Mouse (Mus musculus) 416B (cell line): ENCODE data around the gene Arhgef6.

Source experiments
- DNase-seq: peaks from one replicate; pipeline ENCODE4 v3.0.0; 2011; ENCODE audit warnings: low read depth

Gene Arhgef6

DNA sequence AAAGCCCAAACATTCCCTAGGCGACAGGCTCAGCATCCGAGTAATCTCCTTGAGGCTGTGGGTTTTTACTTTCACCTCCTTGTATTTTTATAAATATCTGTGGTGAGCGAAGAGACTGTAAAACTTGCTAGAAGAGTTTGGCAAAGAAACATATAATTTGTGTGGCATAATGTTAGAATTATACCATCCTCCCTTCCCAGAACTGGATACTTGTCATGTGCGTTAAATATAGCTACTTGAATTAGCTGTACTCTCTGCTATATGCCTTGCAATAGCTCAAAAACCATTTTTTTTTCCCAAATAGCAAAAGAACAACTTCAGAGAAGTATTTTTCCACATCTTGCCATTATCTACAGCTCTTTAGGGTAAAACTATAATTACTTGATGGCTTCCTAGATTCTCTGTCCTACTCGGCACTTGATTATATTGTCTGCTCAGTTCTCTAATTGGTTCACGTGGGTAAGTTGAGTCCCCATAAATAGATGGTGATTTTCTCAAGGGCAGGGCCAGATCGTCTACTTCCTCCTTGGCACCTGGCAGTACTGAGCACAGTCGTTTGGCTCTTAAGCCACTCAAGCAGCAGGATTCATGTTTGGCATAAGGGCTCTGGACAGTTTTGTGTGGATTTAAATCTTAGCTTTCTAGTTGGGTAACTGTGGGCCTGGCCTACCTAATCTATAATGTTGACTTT lies 35.2 kb downstream of the Arhgef6 start:
- no peak for DNase-seq

DNA sequence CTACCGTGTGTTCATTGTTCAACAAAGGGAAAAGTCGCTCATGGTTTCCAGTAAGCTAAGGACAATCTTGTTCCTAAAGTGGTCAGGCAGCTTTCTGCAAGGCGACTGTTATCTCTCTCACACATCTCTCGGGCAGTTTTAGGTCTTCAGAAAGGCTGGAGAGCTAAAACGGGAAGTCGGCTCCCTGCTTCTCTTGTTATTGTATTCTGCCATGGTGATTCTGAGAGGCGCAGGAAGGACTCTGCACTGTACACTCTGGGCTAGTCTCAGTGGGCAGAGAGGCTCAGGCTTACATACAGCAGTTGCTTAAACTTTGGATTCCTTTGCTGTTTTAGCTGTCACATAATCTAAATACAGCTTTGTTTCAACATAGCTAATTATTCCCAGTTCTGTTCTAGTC lies 39.6 kb downstream of the Arhgef6 start:
- DNase-seq, result no peak

DNA sequence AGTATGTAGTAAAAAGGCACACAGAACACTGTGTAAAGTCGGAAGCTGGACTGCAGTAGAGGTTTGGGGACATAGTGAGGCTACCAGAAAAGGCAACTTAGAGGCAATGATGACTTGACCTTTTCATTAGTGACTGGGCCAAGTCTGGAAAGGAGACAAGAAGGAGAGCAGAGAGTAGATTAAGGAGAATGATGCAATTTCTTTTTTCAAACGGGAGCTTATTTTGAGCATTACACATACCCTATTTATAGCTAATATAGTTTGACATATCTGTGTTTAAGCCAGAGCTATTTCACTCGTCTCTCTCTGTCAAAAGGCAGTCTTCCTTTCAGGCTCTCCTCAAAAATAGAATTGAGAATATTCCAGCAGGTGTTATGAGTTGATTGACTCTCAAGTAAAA lies 50.1 kb downstream of the Arhgef6 start:
- no peak for DNase-seq

DNA sequence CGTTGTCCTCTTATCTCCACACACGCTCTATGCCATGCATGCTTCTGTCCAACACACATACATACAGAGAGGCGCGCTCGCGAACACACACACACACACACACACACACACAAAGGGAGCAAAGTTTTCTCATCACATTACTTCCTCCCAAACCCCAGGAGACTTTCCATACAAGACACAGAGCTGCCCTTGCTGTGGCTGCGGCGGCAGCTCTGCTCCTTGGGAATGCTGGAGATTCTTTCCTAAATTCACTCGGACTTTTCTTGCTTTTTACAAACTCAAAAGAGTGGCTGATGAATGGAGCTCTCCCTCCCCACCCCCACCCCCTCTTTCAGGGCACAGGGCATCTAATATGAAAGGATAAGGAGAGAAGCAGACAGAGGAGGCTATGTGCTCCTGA lies 52.2 kb downstream of the Arhgef6 start:
- no peak for DNase-seq

DNA sequence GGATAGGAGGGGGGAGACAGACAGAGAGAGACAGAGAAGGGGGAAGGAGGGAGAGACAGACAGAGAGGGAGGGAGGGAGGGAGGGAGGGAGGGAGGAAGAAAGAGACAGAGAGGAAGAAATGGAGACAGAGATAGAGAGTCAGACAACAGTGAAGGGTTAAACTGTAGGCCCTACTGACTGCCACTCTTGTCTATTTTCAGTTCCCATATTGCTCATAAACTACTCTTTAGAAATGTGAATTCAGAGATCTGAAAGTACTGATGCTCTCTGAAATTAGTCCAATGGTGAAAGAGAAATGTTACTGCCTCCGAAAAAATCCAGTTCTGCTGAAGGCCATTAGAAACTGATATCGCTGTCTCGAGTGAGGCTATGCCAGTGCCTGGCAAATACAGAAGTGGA lies 56.3 kb downstream of the Arhgef6 start:
- DNase-seq, result no peak

DNA sequence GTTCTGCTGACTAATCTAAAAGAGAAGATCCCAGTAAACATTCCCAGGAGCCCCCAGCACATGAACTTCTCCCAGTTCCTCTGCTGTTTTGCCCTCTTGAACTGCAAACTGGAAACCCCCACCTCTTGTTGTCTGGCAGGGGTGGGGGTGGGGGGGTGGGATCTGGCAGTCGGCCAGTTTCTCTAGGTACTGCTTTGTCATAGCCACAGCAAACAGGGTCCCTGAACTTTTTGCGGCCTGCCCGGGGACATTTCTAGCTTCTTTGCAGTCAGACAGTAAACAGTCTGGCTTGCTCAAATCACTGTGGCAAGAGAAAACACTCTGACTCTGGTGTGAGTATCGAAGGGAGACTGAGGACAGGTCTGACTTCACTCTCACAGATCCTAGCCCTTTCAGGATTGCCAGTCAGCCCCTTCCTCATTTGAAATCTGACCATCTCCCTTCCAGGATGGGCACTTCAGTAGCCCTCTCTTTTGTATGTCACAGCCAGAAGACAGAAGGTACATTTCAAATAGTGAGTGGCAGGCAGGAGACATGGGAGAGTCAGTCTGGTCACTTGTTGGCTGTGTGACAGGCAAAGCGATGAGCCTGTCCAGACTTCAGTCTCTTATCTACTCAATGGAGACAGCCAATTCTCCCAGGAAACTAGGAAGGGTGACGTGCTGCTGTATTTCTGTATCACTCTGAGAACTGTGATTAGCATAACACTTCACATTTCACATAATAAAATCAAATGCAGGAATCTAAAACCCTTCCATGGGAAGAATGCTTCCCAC lies 60.8 kb downstream of the Arhgef6 start:
- DNase-seq, result no peak

DNA sequence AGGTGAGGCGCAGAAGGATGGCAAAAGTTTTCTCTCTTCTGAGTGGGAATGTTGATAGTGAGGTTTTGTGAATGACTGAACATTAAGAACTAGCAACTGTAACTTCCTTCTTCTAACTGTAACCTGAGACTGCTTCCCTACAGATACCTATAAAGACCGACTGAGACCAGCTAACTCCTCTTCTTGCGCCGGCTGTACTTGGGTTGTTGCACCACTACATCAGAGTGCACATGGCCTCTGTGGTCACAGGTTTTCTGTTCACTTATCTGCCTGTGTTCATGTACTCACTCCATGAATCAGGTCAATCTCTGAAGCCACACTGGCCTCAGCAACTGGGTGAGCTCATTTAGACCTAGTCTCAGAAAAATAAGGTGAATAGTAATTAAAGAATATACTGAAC lies 75.0 kb downstream of the Arhgef6 start:
- peak; percentile 51 for DNase-seq

DNA sequence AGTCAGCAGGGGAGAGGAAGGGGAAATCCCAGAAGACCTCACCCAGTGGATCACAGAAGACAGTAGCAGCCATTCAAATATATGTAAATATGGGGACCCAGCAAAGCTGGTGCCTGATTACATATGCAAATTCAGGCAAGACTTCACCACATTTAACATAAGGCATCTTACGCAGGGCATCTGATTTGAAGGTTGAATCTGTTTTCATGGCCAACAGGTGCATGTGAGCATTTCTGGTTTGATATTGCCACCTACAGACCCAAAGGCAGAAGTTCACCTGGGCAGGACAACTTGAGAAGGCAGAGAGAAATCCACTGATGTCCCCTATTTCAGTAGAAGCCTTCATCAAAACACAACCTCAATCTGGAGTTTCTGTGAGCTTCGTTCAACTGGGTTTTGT lies 77.8 kb downstream of the Arhgef6 start:
- DNase-seq, result peak; percentile 18

DNA sequence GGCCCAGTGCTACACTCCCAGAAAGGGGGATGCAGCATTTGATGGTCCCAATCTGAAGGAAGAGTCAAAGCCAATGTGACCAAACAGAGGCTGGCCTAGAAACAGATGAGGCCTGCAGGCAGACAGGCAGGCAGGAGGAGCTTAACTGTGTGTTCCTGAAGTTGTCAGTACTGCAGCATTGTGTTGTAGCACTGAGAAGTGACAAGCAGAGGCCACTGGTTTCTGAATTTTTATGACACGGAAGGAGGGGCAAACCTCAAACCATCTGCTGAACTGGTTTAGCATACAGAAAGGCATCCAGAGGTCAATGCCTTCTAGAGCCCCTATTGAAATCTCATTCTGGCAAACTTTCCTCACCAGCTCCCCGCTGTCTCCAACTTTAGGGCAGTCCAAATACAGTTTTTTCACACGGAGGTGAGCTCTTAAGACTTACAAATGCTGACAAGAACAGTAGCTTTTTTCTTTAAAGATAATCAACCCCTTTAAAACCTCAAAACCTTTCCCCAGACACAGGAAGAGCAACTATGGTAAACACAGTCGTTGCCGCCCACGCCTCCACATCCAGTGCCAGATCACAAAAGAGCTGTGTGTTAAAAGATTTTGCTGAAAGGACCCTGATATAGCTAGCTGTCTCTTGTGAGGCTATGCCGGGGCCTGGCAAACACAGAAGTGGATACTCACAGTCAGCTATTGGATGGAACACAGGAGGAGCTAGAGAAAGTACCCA lies 85.0 kb downstream of the Arhgef6 start:
- no peak for DNase-seq

DNA sequence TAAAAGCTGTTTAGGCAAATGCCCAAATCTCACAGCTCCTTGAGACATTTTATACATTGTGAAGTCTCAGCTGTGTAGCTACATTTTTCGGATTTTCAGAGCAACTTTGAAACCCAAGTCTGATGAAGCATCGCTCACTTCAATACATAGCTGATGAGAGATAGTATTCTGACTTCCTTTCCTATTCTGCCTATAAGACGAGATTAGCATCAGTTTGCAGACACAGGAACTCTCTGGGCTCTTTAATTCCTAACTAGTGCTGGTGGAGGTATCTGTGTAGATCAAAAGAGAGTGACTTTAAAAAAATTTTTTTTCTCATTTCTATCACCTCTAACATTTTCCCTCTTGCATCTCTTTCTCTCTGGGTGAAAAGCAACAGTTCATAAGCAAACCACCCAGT lies 100.0 kb downstream of the Arhgef6 start:
- DNase-seq, result no peak

DNA sequence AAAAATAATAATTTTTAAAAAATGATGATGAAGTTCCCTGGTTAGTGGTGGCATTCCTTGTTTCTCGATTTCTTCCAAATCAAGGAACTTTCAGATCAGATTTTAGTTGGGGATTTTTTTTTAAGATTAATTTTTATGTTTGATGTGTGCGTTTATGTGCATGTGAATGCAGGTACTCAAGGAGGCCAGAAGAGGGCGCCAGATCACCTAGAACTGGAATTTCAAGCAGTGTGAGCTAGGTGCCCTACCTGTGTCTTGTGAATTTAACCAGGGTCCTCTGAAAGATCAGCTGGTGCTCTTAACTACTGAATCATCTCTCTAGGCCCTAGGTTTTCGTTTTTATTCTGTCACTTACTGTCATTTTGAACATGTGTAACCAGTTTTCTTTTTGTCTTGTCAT lies 102.5 kb downstream of the Arhgef6 start:
- DNase-seq, result peak; percentile 20

DNA sequence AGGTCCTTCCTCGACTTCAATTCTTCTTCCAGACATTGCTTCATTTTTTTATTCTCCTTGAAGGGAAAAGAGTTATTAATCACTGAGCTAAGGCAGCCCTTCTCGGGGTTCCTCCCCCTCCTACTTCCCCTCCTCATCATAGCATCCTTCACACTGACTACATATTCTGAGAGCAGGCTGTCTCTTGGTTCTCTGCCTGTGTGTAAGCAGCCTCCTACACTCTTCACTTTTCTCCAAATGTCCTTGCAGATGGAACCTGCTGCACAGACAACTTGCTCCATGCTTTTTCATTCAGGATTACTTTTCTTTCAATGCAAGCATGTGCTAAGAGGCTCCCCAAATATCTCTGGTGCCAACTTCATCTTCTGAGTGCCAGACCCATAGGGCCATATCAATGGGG lies 104.9 kb downstream of the Arhgef6 start:
- DNase-seq, result no peak

DNA sequence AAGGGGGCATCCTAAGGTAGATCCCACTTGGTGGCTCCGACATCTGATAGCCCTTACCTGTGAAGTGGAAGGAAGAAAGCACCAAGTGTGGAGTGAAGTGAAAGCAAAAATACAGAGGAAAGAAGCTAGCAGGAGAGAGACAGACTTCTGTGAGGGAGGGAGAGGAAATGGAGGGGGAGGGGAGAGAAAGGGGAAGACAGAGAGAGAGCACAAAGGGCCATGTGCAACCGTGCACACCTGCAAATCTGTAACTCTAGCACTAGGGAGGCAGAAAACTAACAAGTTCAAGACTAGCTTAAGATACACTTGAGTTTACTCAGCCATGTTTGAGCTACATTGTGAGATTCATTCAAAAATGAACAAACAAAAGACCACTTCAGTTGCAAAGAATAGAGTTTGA lies 110.4 kb downstream of the Arhgef6 start:
- DNase-seq, result no peak

DNA sequence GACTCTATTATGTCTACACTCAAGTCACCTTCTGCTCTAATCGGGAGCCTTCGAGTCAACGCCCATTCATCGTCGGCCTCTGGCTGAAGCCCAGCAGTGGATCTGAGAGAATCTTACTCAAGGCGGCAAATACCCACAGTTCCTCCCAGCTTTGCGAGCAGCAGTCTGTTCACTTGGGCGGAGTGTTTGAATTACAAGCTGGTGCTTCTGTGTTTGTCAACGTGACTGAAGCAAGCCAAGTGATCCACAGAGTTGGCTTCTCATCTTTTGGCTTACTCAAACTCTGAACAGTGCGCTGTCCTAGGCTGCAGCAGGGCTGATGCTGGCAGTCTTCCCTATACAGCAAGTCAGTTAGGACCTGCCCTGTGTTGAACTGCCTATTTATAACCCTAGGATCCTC lies 115.2 kb downstream of the Arhgef6 start:
- DNase-seq, result no peak

DNA sequence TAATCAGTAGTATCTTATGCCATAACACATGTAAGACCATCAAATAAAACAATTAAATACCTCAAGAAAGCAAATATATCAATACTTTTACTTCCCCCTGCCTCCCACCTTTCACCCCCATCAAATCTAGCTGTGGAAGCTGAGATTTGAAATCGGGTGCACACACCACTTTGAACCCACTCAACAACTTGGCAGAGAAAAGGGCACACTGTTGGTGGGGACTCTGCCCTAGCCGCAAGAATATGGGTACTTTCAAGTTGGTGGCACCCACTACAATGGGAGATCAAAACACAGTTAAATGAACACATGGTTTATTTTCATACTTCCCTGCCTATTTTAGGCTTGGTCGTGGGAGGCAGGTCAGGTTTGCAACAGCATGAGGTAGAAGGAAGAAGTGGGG lies 116.6 kb downstream of the Arhgef6 start:
- no peak for DNase-seq

DNA sequence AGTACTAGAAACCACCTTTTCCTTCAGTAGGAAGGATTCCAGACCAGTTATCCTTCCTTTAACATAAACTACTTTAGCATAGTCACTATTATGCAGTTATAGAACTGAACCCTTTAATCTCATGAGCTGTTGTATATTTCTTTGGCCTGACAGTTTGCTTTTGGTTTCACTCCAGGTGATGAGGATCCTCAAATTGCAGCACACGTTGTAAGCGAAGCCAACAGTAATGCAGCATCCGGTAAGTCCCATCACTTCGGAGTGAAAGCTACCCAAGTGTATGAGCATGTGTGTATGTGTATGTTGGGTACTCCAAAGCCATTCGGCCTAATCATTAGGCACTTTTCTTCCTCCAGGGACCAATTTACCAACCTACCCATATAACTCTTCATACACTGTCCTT lies 119.0 kb downstream of the Arhgef6 start:
- DNase-seq, result no peak

DNA sequence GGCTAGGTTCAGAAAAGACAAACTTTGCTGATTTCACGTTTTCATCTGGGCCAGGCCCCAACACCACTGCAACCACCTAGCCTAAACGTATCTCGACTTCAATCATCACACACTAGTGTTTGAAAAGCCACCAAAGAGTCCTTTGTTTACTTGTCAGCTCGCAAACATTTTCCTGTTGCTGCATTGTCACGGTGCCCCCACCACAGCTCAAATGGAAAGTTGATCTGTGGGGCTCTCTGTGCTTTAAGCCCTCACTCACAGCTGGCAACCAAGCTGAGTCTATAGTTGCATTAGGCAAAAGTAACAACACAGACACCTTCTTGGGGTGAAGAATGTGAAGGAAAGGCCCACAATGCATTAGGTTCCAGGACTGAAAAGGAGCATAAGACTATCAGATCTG lies 122.3 kb downstream of the Arhgef6 start:
- DNase-seq, result no peak

DNA sequence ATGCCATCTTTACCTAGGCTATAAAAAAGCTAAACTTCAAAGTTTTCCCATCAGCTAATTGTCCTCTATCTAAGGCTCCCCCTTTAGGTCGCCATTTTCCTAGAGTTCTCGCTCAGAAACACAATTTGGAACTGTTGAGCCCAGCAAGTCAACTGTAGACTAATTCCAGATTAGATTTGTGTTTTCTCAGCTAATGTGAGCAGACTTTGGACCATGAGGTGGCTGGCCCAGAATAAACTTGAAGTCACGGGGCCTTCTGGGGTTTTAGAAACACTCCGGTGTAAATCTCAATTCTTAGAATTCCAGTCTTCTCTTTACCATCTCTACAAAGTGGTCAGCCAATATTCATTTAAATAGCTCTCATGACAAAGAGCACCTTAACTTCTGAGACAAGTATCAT lies 123.0 kb downstream of the Arhgef6 start:
- DNase-seq, result no peak

DNA sequence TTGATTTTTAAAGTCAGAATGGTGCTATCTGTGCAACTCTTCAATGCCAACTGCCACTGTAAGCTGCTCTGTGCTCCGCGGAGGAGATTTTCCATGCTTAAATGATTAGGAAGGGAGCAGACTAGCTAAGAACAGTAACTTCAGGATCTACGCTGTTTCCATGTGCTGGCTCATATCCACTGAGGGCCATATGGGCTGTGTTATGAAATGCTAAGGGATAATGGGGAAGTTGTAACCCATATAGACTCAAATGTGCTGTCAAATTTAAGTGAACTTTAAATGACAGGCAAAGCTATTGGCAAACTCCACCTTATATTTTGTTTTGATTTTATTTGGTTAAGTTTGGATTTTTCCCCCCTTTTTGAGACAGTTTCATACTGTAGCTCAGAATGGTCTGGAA lies 125.7 kb downstream of the Arhgef6 start:
- no peak for DNase-seq

DNA sequence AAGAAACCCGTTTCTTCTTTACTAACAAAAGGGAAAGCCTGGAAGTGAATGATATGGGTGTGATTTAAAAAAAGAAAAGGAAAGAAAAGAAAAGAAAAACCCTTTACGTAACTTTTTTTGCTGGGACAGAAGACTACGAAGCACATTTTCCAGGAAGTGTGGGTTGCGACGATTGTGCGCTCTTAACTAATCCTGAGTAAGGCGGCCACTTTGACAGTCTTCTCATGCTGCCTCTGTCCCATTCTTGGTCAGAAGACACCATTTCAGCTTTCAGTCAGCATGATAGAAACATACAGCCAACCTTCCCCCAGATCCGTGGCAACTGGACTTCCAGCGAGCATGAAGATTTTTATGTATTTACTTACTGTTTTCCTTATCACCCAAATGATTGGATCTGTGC lies 126.7 kb downstream of the Arhgef6 start, which contains the start of gene Cd40lg:
Gene Cd40lg, plus strand, starts transcription at position 268 of the 400 bp plus-strand sequence.
- no peak for DNase-seq

DNA sequence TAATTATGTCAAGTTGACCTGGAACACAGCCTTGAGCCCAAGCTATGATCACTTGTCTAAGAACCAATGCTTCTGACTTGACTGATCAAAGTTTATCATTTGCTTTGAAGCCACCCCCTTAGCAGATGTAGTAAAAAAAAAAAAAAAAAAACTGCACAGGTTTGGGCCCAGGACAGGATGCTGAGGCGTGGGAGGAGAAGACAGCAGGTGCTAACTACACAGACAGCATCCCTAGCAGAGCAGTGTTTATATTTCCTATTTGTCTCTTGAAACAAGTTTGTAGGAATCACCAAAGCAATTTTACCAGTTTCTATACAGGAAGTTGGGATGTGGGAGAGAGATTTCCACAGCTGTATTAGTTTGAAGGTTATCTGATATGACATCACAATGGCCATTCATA lies 127.9 kb downstream of the Arhgef6 start:
- DNase-seq, result no peak

DNA sequence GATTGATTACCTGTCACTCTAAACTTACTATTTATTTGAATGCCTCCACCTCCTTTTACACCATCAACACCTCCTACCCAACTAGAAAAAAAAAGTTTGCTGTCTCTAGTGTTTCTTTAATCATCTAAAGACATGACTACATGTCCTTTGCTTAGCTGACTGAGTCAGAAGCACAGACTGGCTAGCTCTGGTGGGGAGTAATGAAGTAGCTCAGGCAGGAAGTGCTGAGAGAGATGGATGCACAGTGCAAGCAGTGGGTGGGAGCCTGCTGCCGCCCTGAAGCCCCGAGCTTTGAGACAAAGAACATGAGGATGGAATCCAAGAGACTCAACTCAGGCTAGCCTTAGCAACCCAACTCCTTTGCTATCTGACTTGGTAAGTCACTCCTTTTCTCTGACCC lies 138.1 kb downstream of the Arhgef6 start:
- no peak for DNase-seq

DNA sequence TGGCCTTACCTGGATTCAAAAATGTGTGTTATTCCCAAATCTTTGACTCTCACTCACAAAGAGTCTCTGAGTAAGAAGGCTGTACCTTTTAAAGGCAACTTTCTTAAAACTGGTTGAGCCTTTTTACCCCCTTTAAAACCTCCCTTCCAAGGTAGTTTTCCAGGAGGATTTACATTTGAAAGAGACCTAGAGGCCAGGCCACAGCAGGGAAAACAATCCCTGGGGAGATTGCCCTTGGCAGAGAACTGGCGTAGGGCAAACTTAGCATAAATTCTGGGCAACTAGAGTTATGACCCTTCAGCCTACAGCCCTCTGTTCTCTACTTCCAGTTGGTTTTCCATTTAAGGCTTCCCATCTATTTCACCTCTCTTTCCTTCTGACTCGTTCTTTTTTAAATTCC lies 140.5 kb downstream of the Arhgef6 start:
- no peak for DNase-seq
